Mouse (Mus musculus): ENCODE data around the gene Xaf1. TPM values are rescaled to one million over a fixed set of nuclear protein-coding genes. Genes with fewer than 3 reads are reported as not detected.

Xaf1 gene
- 0.74 and 2.4 TPM in 2 replicates for polyA plus RNA-seq (2012; ENCODE audit: low replicate concordance)

GRCm38 (mm10) chr11:72301334-72301733 is at the start of gene Xaf1:
Gene Xaf1 (plus strand): TSS chr11:72301629.

GRCm38 (mm10) chr11:72266960-72267560 is 34.4 kb upstream of the Xaf1 start, which contains the start of gene Slc13a5:
Gene Slc13a5 (minus strand): TSS chr11:72267222.

GRCm38 (mm10) chr11:72314151-72314895 is 12.9 kb downstream of the Xaf1 start, which contains the start of gene Fbxo39:
Gene Fbxo39 (plus strand): TSS chr11:72314444.

GRCm38 (mm10) chr11:72362347-72362741 is 60.9 kb downstream of the Xaf1 start, which contains the start of gene Tekt1:
Gene Tekt1 (minus strand): TSS chr11:72362442.

Other genes with a start within 250 kb of the Xaf1 start
- 0.18 and 0.23 TPM in 2 replicates for gene Pitpnm3, start 165.9 kb upstream of the Xaf1 start, polyA plus RNA-seq (2012; ENCODE audit: low replicate concordance)
- gene Gm43951, start 94.8 kb upstream of the Xaf1 start, polyA plus RNA-seq (2012; ENCODE audit: low replicate concordance) = 0.15 TPM in 1 of 2 replicates, not detected in the other
- 1.2 and 2.0 TPM in 2 replicates for gene 4933427D14Rik, start 94.2 kb upstream of the Xaf1 start, polyA plus RNA-seq (2012; ENCODE audit: low replicate concordance)
- gene Txndc17, start 94.1 kb upstream of the Xaf1 start, polyA plus RNA-seq (2012; ENCODE audit: low replicate concordance) = 20.2 and 31.3 TPM in 2 replicates
- 1.2 TPM in 1 of 2 replicates, not detected in the other for gene Med31, start 86.0 kb upstream of the Xaf1 start, polyA plus RNA-seq (2012; ENCODE audit: low replicate concordance)
- gene Slc13a5, start 34.4 kb upstream of the Xaf1 start, polyA plus RNA-seq (2012; ENCODE audit: low replicate concordance) = not detected in 2 replicates
- not detected in 2 replicates for gene Fbxo39, start 12.8 kb downstream of the Xaf1 start, polyA plus RNA-seq (2012; ENCODE audit: low replicate concordance)
- gene Tekt1, start 60.8 kb downstream of the Xaf1 start, polyA plus RNA-seq (2012; ENCODE audit: low replicate concordance) = not detected in 2 replicates
- 0.10 TPM in 1 of 2 replicates, not detected in the other for gene Smtnl2, start 110.1 kb downstream of the Xaf1 start, polyA plus RNA-seq (2012; ENCODE audit: low replicate concordance)
- gene Ggt6, start 133.9 kb downstream of the Xaf1 start, polyA plus RNA-seq (2012; ENCODE audit: low replicate concordance) = not detected in 2 replicates
- gene Mybbp1a, start 139.7 kb downstream of the Xaf1 start, polyA plus RNA-seq (2012; ENCODE audit: low replicate concordance) = 79.4 and 159 TPM in 2 replicates
- 1.5 and 2.2 TPM in 2 replicates for gene Spns2, start 188.3 kb downstream of the Xaf1 start, polyA plus RNA-seq (2012; ENCODE audit: low replicate concordance)
- 4.5 and 5.6 TPM in 2 replicates for gene Spns3, start 248.9 kb downstream of the Xaf1 start, polyA plus RNA-seq (2012; ENCODE audit: low replicate concordance)

All from leukemia stem cell, adult 10-12 weeks (primary cell).